Mouse (Mus musculus) midbrain, embryonic 13.5 days (tissue): ENCODE data around the gene Mrrf. TPM values are rescaled to one million over a fixed set of nuclear protein-coding genes. Genes with fewer than 3 reads are reported as not detected.

Experiments
- ATAC-seq: fragments of 200-750 bp; cut with Nextera tagmentation; 2 replicates; pipeline ENCODE4 v1.8.0; 2017; ENCODE audit warnings: mild to moderate bottlenecking, moderate TSS enrichment, moderate library complexity
- H3K27ac ChIP-seq: fragments of 300-500 bp; sonication (generic); 2 replicates; pipeline ENCODE4 v1.5.1; 2015; ENCODE audit warnings: inconsistent platforms, mild to moderate bottlenecking, moderate library complexity
- H3K27me3 ChIP-seq: fragments of 300-500 bp; sonication (generic); 2 replicates; pipeline ENCODE4 v1.6.1; 2015; ENCODE audit warnings: mild to moderate bottlenecking, inconsistent platforms
- H3K36me3 ChIP-seq: fragments of 300-500 bp; sonication (generic); 2 replicates; pipeline ENCODE4 v1.6.1; 2015; ENCODE audit warnings: mild to moderate bottlenecking, inconsistent platforms
- H3K4me1 ChIP-seq: fragments of 300-500 bp; sonication (generic); replicated peaks from 2 replicates; pipeline ENCODE4 v1.6.1; 2015; ENCODE audit warnings: inconsistent platforms
- H3K4me2 ChIP-seq: fragments of 300-500 bp; sonication (generic); replicated peaks from 2 replicates; pipeline ENCODE4 v1.6.1; 2015; ENCODE audit warnings: moderate library complexity, mild to moderate bottlenecking, inconsistent platforms
- H3K4me3 ChIP-seq: fragments of 300-500 bp; sonication (generic); replicated peaks from 2 replicates; pipeline ENCODE4 v1.5.1; 2015; ENCODE audit warnings: mild to moderate bottlenecking, inconsistent platforms
- H3K9ac ChIP-seq: fragments of 300-500 bp; sonication (generic); replicated peaks from 2 replicates; pipeline ENCODE4 v1.6.1; 2015; ENCODE audit warnings: mild to moderate bottlenecking, inconsistent platforms
- H3K9me3 ChIP-seq: fragments of 300-500 bp; sonication (generic); 2 replicates; pipeline ENCODE4 v1.6.1; 2016; ENCODE audit warnings: mild to moderate bottlenecking, inconsistent platforms
- WGBS: fragments of 180-500 bp; shearing (Covaris S2); methylation state at CpG from one replicate; pipeline ENCODE4 v1.1.7; 2015; 5-methylcytosine and 5-hydroxymethylcytosine counted together
- polyA plus RNA-seq: library from polyadenylated mRNA; unstranded; fragments of >200 nt; fragmentation: Nextera tagmentation; extraction: Ambion mirVana; gene quantifications from 2 replicates; pipeline ENCODE4 v1.2.1, GENCODE M21; 2015

Mrrf gene
- polyA plus RNA-seq, 1 experiment from 2014 or later = 24.5 TPM

- Histone ChIP-seq H3K36me3 (no peaks in the 10 kb centered on the region), H3K4me2 (peak overlapping the region; percentile 68; the same call in 1 of the 2 replicates), H3K27me3 (peaks cover 100% of the 10 kb centered on the region), H3K9me3 (no peaks in the 10 kb centered on the region), H3K27ac (no peak overlapping the region), H3K4me1 (peaks cover 34% of the 10 kb centered on the region), H3K4me3 (peak overlapping the region; percentile 40), H3K9ac (peak overlapping the region; percentile 16; the same call in 1 of the 2 replicates)
- under 1% methylated on average over 21 of the region's 21 CpGs for WGBS
- no peak for ATAC-seq
Observed at GRCm38 (mm10) chr2:36103069-36103554, 33.1 kb upstream of the Mrrf start.

- peaks cover 34% of the 10 kb centered on the region for H3K4me1 ChIP-seq
- no peaks in the 10 kb centered on the region for H3K36me3 ChIP-seq
- H3K27ac ChIP-seq = no peak overlapping the region
- ATAC-seq = peak; percentile 12; the same call in 1 of the 2 replicates
- peak overlapping the region; percentile 40 for H3K4me3 ChIP-seq
- H3K27me3 ChIP-seq = peaks cover 100% of the 10 kb centered on the region
- no peak overlapping the region for H3K9ac ChIP-seq
- under 1% methylated on average over 38 of the region's 38 CpGs for WGBS
- H3K9me3 ChIP-seq = no peaks in the 10 kb centered on the region
- H3K4me2 ChIP-seq = peak overlapping the region; percentile 68
Observed at GRCm38 (mm10) chr2:36103555-36104367, 32.4 kb upstream of the Mrrf start.

DNA sequence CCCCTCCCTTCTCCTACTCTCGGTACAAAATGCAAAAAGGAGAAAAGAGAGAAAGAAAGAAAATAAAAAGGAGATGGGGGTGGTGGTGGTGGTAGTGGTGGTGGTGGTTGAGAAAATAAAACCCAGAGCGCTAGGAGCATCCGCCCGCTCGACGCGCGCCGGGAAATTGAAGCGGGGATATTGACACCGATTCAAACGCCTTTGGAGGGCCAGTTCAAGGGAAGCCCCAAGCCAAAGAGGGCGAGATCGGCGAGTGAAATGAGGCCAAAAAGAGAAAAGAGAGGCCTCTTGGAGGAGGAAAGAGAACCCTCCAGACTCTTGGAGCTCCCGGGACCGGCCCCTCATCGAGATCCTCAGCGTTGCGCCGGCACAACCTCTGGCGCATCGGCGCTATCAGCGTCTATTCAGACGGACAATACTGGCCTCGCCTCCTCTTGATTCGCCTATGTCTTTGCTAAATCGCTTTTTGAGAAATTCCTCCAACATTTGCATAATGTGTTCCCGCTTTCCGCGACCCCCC lies 31.7 kb upstream of the Mrrf start:
- H3K4me3 ChIP-seq = peak overlapping the region; percentile 40
- H3K9me3 ChIP-seq = no peaks in the 10 kb centered on the region
- no peak overlapping the region for H3K27ac ChIP-seq
- H3K27me3 ChIP-seq = peaks cover 99% of the 10 kb centered on the region
- H3K4me1 ChIP-seq = peaks cover 34% of the 10 kb centered on the region
- WGBS = under 1% methylated on average over 32 of the region's 32 CpGs
- H3K36me3 ChIP-seq = no peaks in the 10 kb centered on the region
- no peak overlapping the region for H3K9ac ChIP-seq
- ATAC-seq = no peak
- H3K4me2 ChIP-seq = peak overlapping the region; percentile 68

- H3K27ac ChIP-seq = no peak within 1 kb of the TSS
- ATAC-seq = peak; percentile 55; the same call in 1 of the 2 replicates
Observed at GRCm38 (mm10) chr2:36104956-36105741, 31.0 kb upstream of the Mrrf start, which contains the start of gene Lhx6. TSS of gene Lhx6 (minus strand) at chr2:36105408.

GRCm38 (mm10) chr2:36108615-36109014 lies 27.6 kb upstream of the Mrrf start:
- peaks cover 19% of the 10 kb centered on the region for H3K4me1 ChIP-seq
- no peaks in the 10 kb centered on the region for H3K9me3 ChIP-seq
- no peak overlapping the region for H3K27ac ChIP-seq
- H3K36me3 ChIP-seq = no peaks in the 10 kb centered on the region
- WGBS = 5% methylated on average over 7 of the region's 7 CpGs
- ATAC-seq = no peak
- H3K4me3 ChIP-seq = no peak overlapping the region
- H3K9ac ChIP-seq = no peak overlapping the region
- H3K27me3 ChIP-seq = peaks cover 74% of the 10 kb centered on the region
- no peak overlapping the region for H3K4me2 ChIP-seq

More at GRCm38 (mm10) chr2:36104956-36105741, 31.0 kb upstream of the Mrrf start, which contains the start of gene Lhx6:
- Histone ChIP-seq H3K4me1 (peaks cover 34% of the 10 kb centered on the region), H3K27me3 (peaks cover 99% of the 10 kb centered on the region), H3K4me3 (peak within 1 kb of the TSS; percentile 40), H3K9me3 (no peaks in the 10 kb centered on the region), H3K4me2 (peak within 1 kb of the TSS; percentile 68), H3K9ac (peak within 1 kb of the TSS; percentile 28; the same call in 1 of the 2 replicates), H3K36me3 (no peaks in the 10 kb centered on the region)
- under 1% methylated on average over 54 of the region's 58 CpGs for WGBS

GRCm38 (mm10) chr2:36112632-36113031 lies 23.6 kb upstream of the Mrrf start:
- Histone ChIP-seq H3K27ac (no peak overlapping the region), H3K4me1 (no peaks in the 10 kb centered on the region), H3K9ac (no peak overlapping the region), H3K36me3 (peaks cover 23% of the 10 kb centered on the region), H3K9me3 (no peaks in the 10 kb centered on the region), H3K27me3 (peaks cover 34% of the 10 kb centered on the region), H3K4me2 (no peak overlapping the region), H3K4me3 (no peak overlapping the region)
- WGBS = 79% methylated on average over 3 of the region's 3 CpGs
- no peak for ATAC-seq

GRCm38 (mm10) chr2:36126795-36127429 lies 9.3 kb upstream of the Mrrf start:
- 96% methylated on average over 9 of the region's 9 CpGs for WGBS
- no peak overlapping the region for H3K27ac ChIP-seq
- H3K27me3 ChIP-seq = no peaks in the 10 kb centered on the region
- peaks cover 71% of the 10 kb centered on the region for H3K36me3 ChIP-seq
- no peaks in the 10 kb centered on the region for H3K9me3 ChIP-seq
- no peak overlapping the region for H3K4me2 ChIP-seq
- H3K4me3 ChIP-seq = no peak overlapping the region
- H3K9ac ChIP-seq = no peak overlapping the region
- H3K4me1 ChIP-seq = no peaks in the 10 kb centered on the region
- ATAC-seq = no peak

GRCm38 (mm10) chr2:36127973-36128372 lies 8.2 kb upstream of the Mrrf start:
- H3K27me3 ChIP-seq = no peaks in the 10 kb centered on the region
- H3K4me2 ChIP-seq = no peak overlapping the region
- ATAC-seq = no peak
- no peak overlapping the region for H3K4me3 ChIP-seq
- H3K36me3 ChIP-seq = peaks cover 66% of the 10 kb centered on the region
- H3K9me3 ChIP-seq = no peaks in the 10 kb centered on the region
- WGBS = 84% methylated on average over 4 of the region's 4 CpGs
- H3K9ac ChIP-seq = no peak overlapping the region
- H3K4me1 ChIP-seq = no peaks in the 10 kb centered on the region
- no peak overlapping the region for H3K27ac ChIP-seq

DNA sequence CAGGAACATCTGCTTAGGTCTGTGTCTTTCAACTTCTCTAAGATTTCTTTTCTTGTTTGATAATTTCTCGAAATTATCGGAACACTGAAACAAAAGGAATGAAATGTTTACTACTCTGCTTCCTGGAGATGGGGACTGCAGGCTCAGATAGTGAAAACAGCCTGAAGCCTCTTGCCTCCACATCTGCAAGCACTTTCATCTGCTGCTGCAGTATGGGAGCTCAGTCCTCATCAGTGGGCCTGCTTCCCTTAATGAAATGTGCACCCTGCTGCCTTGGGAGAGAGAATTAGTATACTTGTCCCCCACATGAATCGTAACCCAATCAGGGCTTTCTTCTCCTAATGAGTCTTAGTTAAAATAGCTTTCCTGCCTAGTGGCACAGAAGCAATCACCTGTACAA lies 7.1 kb upstream of the Mrrf start:
- H3K36me3 ChIP-seq = peaks cover 68% of the 10 kb centered on the region
- no peaks in the 10 kb centered on the region for H3K9me3 ChIP-seq
- ATAC-seq = no peak
- H3K4me3 ChIP-seq = no peak overlapping the region
- H3K27me3 ChIP-seq = no peaks in the 10 kb centered on the region
- no peak overlapping the region for H3K4me2 ChIP-seq
- H3K27ac ChIP-seq = no peak overlapping the region
- H3K9ac ChIP-seq = no peak overlapping the region
- WGBS = 93% methylated on average over 3 of the region's 3 CpGs
- H3K4me1 ChIP-seq = no peaks in the 10 kb centered on the region

DNA sequence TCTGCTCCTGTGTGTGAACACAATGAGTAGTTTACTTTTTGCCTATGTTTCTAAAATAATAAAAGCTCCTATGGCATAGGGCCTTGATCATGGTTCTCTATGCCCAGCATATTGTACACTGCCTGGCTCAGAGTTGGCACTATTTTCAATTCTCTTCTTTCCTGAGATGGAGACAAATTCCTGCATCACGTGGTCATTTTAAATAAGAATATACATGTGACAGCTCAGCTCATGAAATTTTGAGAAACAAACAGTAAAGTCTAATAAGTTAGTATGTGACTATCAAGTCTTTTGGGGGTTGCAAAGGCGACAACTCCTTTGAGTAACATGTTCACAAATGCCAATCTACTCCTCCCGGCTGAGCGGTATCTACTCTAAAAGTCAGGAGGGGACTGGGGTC lies 302 bp upstream of the Mrrf start:
- 1% methylated on average over 4 of the region's 4 CpGs for WGBS
- ATAC-seq = no peak
- Histone ChIP-seq H3K4me2 (peak overlapping the region; percentile 70), H3K9ac (peak overlapping the region; percentile 83), H3K27me3 (no peaks in the 10 kb centered on the region), H3K27ac (peak overlapping the region; percentile 80), H3K36me3 (peaks cover 28% of the 10 kb centered on the region), H3K4me3 (peak overlapping the region; percentile 73), H3K9me3 (no peaks in the 10 kb centered on the region), H3K4me1 (peaks cover 23% of the 10 kb centered on the region)

DNA sequence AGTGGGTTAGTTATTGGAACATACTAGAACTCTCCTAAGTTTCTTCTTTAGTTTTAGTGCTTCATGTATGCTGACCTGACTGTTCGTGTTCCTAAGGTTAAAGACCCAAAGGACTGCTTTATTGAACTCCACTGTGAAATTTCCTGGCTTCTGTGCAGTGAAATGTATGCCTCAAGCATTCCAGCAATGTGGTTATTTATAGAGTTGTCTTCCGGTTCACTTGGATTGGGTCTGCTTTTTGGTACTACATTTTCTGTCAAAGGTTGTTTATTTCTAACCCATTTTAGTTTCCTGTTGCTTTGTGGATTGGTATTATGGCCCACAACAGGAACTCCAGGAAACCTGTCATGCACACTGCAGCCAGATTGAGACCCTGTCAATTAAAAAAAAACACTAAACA lies 2.9 kb downstream of the Mrrf start:
- 88% methylated on average over 2 of the region's 2 CpGs for WGBS
- H3K27ac ChIP-seq = no peak overlapping the region

More for the DNA sequence above, 2.9 kb downstream of the Mrrf start:
- Histone ChIP-seq H3K9ac (no peak overlapping the region), H3K4me1 (peaks cover 23% of the 10 kb centered on the region), H3K4me3 (no peak overlapping the region), H3K9me3 (no peaks in the 10 kb centered on the region), H3K4me2 (no peak overlapping the region), H3K27me3 (no peaks in the 10 kb centered on the region), H3K36me3 (peaks cover 20% of the 10 kb centered on the region)
- ATAC-seq = no peak
